Mouse (Mus musculus): ENCODE results near the gene Dip2a.

The Dip2a gene

GRCm38 (mm10) chr10:76306738-76307137 lies 38.4 kb downstream of the Dip2a start:
- DNase-seq (ENCODE audit: low spot score): no peak

- no peak for DNase-seq (ENCODE audit: low spot score)
These were observed 45.0 kb downstream of the Dip2a start for GRCm38 (mm10) chr10:76300133-76300532.

DNA sequence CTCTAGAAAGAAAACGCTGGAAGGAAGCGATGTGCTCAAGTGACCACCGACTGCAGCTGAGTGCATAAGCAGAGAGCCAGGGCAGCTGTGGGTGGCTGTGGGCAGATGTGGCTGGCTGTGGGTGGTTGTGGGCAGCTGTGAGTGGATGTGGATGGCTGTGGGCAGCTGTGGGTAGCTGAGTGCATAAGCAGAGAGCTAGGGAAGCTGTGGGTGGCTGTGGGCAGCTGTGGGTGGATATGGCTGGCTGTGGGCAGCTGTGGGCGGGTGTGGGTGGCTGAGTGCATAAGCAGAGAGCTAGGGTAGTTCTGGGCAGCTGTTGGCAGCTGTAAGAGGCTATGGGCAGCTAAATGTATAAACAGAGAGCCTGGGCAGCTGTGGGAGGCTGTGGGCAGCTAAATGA lies 51.9 kb downstream of the Dip2a start:
- no peak for DNase-seq (ENCODE audit: low spot score)

GRCm38 (mm10) chr10:76289936-76290671 lies 55.0 kb downstream of the Dip2a start:
- no peak for DNase-seq (ENCODE audit: low spot score)

- DNase-seq (ENCODE audit: low spot score): no peak
These were observed 56.0 kb downstream of the Dip2a start for GRCm38 (mm10) chr10:76289052-76289451.

- no peak for DNase-seq (ENCODE audit: low spot score)
These were observed 56.7 kb downstream of the Dip2a start for GRCm38 (mm10) chr10:76288268-76288993.

DNA sequence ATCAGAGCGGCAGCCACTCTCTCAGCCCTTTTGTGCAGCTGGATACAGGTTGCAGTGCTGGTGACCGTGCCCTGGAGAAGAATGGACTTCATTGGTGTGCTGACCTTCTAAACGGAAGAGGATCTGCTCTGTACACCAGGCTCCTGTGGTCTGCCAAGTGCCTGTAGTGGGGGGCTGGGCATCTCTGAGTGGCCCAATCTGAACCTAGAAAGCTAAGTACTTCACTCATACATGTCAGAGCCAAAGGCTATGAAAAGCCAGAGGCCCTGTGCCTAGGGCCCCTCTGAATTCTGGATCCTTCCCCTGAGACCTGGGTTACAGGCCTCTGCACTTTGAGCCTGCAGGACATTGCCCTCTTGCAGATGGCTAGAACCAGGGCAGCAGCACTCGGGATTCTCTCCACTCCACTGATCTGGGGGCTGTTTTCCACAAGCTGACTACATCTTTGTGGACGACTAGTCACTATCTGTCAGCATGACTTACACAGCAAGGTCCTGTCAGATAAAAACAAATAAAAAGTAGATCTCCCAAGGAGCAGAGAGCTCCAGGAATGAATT lies 66.5 kb downstream of the Dip2a start:
- no peak for DNase-seq (ENCODE audit: low spot score)

- no peak for DNase-seq (ENCODE audit: low spot score)
These were observed 69.8 kb downstream of the Dip2a start for GRCm38 (mm10) chr10:76275256-76275655.

DNA sequence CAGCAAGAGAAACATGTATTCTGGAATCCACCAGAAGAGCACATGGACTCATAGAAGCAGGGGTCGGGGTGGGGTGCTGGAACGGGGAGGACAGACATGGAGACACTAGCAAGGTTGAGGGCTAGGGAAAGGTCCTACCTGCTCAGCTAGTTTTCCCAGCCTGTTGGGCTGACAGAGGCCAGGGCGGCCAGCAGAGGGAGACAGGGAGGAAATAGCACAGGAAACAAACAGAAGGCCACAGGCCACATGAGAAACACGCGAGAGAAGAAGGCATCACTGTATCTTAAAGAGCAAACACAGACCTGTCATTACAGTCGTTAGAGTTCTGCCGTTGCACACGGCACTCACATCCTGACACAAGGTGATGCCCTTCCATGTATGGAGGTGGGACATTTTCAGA lies 73.9 kb downstream of the Dip2a start:
- DNase-seq (ENCODE audit: low spot score): peak; percentile 75

GRCm38 (mm10) chr10:76262431-76262830 lies 82.7 kb downstream of the Dip2a start:
- no peak for DNase-seq (ENCODE audit: low spot score)

DNA sequence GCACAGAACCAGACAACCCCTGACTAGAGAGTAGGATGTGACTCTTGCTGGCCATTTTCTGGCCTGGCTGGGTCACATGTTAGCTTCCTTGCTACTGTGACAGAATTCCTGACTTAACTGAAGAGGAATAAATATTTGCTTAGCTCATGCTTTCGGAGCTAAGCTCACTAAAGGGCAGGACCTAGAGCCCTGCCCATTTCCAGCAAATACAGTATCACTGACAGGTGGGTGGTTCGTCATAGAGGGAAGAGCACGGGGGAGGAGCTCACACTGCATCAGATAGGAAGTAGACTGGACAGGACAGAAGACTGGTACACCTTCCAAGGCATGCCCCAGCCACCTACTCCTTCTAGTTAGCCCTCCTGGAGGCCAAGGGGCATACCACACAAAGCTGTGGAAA lies 83.6 kb downstream of the Dip2a start:
- no peak for DNase-seq (ENCODE audit: low spot score)

GRCm38 (mm10) chr10:76260358-76261059 lies 84.6 kb downstream of the Dip2a start:
- no peak for DNase-seq (ENCODE audit: low spot score)

DNA sequence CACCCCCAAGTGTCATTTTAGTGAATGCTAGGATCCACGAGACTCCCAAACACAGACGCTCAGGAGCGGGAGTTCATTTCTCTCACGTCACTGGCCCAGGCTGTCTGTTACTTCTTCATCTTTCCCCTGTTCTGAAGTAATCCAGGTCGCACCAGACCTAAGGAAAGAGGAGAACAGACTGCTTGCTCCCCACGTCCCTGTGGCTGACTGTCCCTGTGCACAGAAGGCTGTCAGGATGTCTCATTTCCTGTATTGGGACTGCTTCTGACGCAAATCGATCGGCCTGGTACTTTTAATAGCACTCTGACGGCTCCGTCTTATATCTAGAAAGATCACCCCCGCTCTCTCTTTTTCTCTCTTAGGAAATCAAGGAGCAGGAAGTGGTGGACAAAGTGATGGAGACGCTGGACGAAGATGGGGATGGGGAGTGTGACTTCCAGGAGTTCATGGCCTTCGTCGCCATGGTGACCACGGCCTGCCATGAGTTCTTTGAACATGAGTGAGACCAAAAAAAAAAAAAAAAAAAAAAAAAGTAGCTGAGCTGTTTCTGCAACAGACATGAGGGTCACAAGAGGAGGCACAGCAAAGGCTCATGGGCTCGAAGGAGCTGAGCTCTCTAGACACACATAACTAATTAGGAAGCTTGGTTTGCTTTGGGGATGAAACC lies 85.4 kb downstream of the Dip2a start:
- no peak for DNase-seq (ENCODE audit: low spot score)

DNA sequence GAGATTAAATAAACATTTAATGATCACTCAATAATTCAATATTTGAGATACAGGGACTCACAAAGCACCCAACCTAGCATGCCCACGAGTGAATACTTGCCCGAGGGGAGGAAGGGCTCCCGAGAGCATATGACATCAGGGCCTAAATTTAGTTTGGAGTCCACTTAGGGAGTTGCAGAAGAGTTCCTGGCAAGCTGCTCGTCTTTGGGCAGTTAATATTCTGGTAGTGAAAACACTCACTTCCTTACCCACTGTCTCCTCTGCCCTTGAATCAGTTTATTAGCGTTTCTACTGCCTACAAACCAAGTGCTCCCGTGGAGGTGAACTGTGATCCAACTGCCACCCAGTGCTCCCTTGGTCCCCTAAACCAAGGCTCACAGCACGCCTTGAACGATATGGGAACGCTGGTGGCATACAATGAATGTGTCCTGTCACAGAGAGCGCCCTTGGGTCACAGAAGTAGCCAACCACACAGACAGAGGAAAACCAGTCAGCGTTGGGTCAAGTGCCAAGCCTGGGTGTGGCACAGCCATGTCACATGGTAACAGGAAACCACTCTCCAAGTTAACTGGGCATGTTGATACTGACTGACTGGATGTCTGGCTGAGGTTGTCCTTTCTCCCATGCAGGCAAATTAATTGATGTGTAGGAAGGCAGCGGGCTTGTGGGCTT lies 87.2 kb downstream of the Dip2a start:
- DNase-seq (ENCODE audit: low spot score): peak; percentile 70

DNA sequence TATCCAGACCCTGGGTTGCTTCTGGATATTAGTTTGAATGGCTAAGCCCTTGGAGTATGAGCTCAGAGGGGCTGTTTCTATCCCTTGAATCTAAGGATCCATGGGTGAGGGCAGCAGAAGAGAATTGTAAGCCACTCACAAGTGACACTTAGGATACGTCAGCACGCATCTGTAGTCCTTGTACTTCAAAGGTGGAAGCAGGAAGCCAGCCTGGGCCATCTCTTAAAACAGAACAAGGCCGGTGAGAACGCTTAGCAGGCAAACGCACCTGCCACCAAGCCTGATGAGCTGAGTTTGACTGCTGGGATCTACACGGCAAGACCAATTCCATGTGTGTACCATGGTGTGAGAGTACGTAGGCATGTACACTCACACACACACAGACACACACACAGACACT lies 87.9 kb downstream of the Dip2a start:
- no peak for DNase-seq (ENCODE audit: low spot score)

DNA sequence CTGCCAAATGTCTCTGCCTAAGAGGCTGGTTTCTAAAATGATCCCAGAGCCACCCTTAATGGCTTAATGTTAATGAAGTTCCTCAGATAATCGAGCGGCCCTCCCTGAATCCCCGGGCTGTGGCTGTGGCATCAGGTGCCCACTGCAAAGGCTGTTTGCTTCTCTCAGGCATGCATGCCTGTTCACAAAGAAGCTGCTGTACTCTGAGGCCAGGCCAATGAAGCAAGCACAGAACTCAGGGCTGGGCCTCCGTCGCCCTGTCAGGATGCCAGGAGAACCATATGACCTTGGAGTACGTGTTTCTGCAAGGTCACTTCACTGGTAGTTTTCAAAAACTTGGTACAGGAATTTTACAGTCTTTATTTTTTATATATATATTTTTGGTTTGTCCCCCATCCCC lies 89.5 kb downstream of the Dip2a start:
- DNase-seq (ENCODE audit: low spot score): peak; percentile 77

- peak; percentile 62 for DNase-seq (ENCODE audit: low spot score)
These were observed 91.6 kb downstream of the Dip2a start, which contains the start of gene S100b for GRCm38 (mm10) chr10:76253536-76253935. S100b (plus strand) TSS chr10:76253853.

DNA sequence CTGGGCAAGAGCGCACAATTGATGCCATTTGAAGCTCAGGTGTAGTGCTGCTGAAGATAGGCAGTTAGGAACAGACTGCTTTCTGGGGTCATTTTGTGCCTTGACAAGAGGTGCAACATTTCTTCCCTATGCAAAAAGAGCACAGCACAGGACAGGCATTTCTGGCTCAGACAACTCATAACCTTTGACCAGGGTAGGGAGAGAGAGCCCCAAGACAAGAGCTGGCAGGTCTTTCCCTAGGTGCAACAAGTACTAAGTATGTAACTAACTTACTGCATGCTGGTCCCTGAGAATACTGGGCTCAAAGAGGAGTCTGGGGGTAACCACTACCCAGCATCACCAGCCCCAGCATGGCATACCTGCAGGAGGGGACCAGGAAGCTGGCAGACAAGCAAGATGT lies 92.0 kb downstream of the Dip2a start:
- DNase-seq (ENCODE audit: low spot score): no peak

DNA sequence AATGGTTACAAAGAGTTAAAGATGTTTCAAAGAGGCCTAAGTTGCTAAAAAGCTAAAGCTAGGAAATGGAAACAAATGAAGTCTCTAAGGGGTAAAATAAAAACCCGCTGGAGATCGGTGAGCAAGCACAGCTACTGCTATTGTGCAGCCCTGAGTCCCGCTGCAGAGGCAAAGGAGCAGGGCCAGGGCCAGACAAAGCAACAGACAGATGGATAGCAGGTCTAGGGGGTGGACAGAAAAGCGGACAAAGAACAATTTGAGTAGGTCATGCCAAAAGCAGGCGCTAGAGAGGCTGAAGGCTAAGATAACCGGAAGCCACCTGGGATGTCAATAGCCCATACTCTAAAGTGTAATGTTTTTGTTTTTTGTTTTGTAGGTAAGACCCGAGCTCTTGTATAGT lies 94.2 kb downstream of the Dip2a start:
- no peak for DNase-seq (ENCODE audit: low spot score)

GRCm38 (mm10) chr10:76248647-76248968 lies 96.5 kb downstream of the Dip2a start:
- no peak for DNase-seq (ENCODE audit: low spot score)

GRCm38 (mm10) chr10:76247960-76248646 lies 97.0 kb downstream of the Dip2a start:
- no peak for DNase-seq (ENCODE audit: low spot score)
